7 mouse cellular contexts compared by ENCODE assay signal in the genomic region with DNA sequence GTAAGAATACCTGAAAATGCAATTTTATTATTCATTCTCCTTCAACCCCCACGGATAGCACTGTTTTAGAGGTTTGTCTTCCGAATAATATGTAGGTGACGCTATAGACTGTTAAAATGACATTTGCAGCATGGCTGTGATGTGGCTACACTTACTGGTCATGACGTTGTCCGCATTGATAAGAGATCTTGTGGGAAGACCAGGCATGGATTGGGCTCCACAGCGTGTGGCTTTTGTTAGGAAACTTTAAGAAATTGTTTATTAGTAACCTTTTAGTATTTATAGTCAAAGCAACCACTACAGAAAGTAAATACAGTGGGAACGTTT. TPM values are rescaled to one million over a fixed set of nuclear protein-coding genes. Genes with fewer than 3 reads are reported as not detected.
DNase-seq lines count a peak whose midpoint lies in the region; ATAC-seq and TF ChIP-seq lines count a peak whose summit lies in the region.

No protein-coding gene starts in this region.

- peak overlapping the region; percentile 54 for H3K4me3 ChIP-seq in lung, embryonic 15.5 days
- H3K4me3 ChIP-seq in forebrain, postnatal 0 days (ENCODE audit: low read depth, low read length) = peak overlapping the region; percentile 57
- H3K4me3 ChIP-seq in limb, embryonic 12.5 days (replicated peaks) = peak overlapping the region; percentile 72
- H3K4me3 ChIP-seq in stomach, embryonic 15.5 days (replicated peaks) = peak overlapping the region; percentile 66

- DNase-seq in lung, postnatal 36 days = no peak
- peak; percentile 57 for DNase-seq in forebrain, postnatal 0 days
- no peak for DNase-seq in urinary bladder, postnatal 10 days (ENCODE audit: low spot score)
- no peak for DNase-seq in spleen, postnatal 36 days (ENCODE audit: low spot score in 2 of 2)

- H3K9ac ChIP-seq in lung, embryonic 15.5 days = peak overlapping the region; percentile 68
- peak overlapping the region; percentile 51; the same call in 1 of the 2 replicates for H3K9ac ChIP-seq in forebrain, postnatal 0 days
- peak overlapping the region; percentile 80 for H3K9ac ChIP-seq in limb, embryonic 12.5 days (replicated peaks)
- peak overlapping the region; percentile 56; the same call in 1 of the 2 replicates for H3K9ac ChIP-seq in stomach, embryonic 15.5 days

- H3K36me3 ChIP-seq in lung, embryonic 15.5 days = no peaks in the 10 kb centered on the region
- no peaks in the 10 kb centered on the region for H3K36me3 ChIP-seq in forebrain, postnatal 0 days (ENCODE audit: insufficient read depth)
- 0 out of 2 replicates have a peak, but pooled peaks cover 3% of the 10 kb centered on the region for H3K36me3 ChIP-seq in limb, embryonic 12.5 days
- H3K36me3 ChIP-seq in stomach, embryonic 15.5 days = no peaks in the 10 kb centered on the region

- ATAC-seq in lung, embryonic 15.5 days (ENCODE audit: borderline replicate concordance, extremely low read depth, low FRiP score, low TSS enrichment) = no peak
- ATAC-seq in forebrain, postnatal 0 days = no peak; the same call in 1 of the 2 replicates
- ATAC-seq in limb, embryonic 12.5 days (ENCODE audit: insufficient number of reproducible peaks, insufficient read depth, low FRiP score, low TSS enrichment, low read depth) = no peak
- ATAC-seq in stomach, embryonic 15.5 days (ENCODE audit: insufficient read depth, low FRiP score, low read depth) = no peak

- H3K4me2 ChIP-seq in lung, embryonic 15.5 days = peak overlapping the region; percentile 99
- H3K4me2 ChIP-seq in forebrain, postnatal 0 days (ENCODE audit: low read depth) = peak overlapping the region; percentile 98
- H3K4me2 ChIP-seq in limb, embryonic 12.5 days = peak overlapping the region; percentile 96
- peak overlapping the region; percentile 98 for H3K4me2 ChIP-seq in stomach, embryonic 15.5 days

- no peaks in the 10 kb centered on the region for H3K27me3 ChIP-seq in lung, embryonic 15.5 days
- H3K27me3 ChIP-seq in forebrain, postnatal 0 days (ENCODE audit: insufficient read depth, low read length) = 0 out of 2 replicates have a peak, but pooled peaks cover 7% of the 10 kb centered on the region
- H3K27me3 ChIP-seq in limb, embryonic 12.5 days = no peaks in the 10 kb centered on the region
- H3K27me3 ChIP-seq in stomach, embryonic 15.5 days (replicated peaks) = no peaks in the 10 kb centered on the region

- TF ChIP-seq CTCF in forebrain, postnatal 0 days (IDR thresholded peaks at IDR 0.05; ENCODE audit: low read depth) = peak; percentile 34; the same call in 1 of the 2 replicates

- H3K4me1 ChIP-seq in lung, embryonic 15.5 days = peaks cover 34% of the 10 kb centered on the region
- H3K4me1 ChIP-seq in forebrain, postnatal 0 days (ENCODE audit: insufficient read depth) = no peaks in the 10 kb centered on the region; the same call in 1 of the 2 replicates
- H3K4me1 ChIP-seq in limb, embryonic 12.5 days (replicated peaks) = peaks cover 22% of the 10 kb centered on the region
- peaks cover 11% of the 10 kb centered on the region; the same call in 1 of the 2 replicates for H3K4me1 ChIP-seq in stomach, embryonic 15.5 days

- H3K9me3 ChIP-seq in lung, embryonic 15.5 days = no peaks in the 10 kb centered on the region
- H3K9me3 ChIP-seq in forebrain, postnatal 0 days (ENCODE audit: low read length) = no peaks in the 10 kb centered on the region
- no peaks in the 10 kb centered on the region for H3K9me3 ChIP-seq in limb, embryonic 12.5 days
- H3K9me3 ChIP-seq in stomach, embryonic 15.5 days = no peaks in the 10 kb centered on the region

- 3% methylated on average over 7 of the region's 7 CpGs for WGBS in lung, embryonic 15.5 days
- WGBS in forebrain, postnatal 0 days = 2% methylated on average over 7 of the region's 7 CpGs
- 3% methylated on average over 7 of the region's 7 CpGs for WGBS in limb, embryonic 12.5 days
- WGBS in stomach, embryonic 15.5 days = 4% methylated on average over 7 of the region's 7 CpGs

- H3K27ac ChIP-seq in lung, embryonic 15.5 days = peak overlapping the region; percentile 81
- peak overlapping the region; percentile 46; the same call in 1 of the 2 replicates for H3K27ac ChIP-seq in forebrain, postnatal 0 days (ENCODE audit: low read depth, low read length)
- H3K27ac ChIP-seq in limb, embryonic 12.5 days = peak overlapping the region; percentile 92
- peak overlapping the region; percentile 92 for H3K27ac ChIP-seq in stomach, embryonic 15.5 days

RNA-seq across cellular contexts. Expression of a gene that starts 2.7 kb away (rescaled TPM):
- polyA plus RNA-seq in lung, embryonic 15.5 days (2015; fragmentation: Nextera tagmentation; extraction: Ambion mirVana) = 6.4 and 6.5 TPM in 2 replicates
- total RNA-seq in forebrain, postnatal 0 days (2014; rRNA removed) = 12.3 and 15.2 TPM in 2 replicates
- 2.5 and 3.5 TPM in 2 replicates for polyA plus RNA-seq in forebrain, postnatal 0 days (2015; fragmentation: Nextera tagmentation; extraction: Ambion mirVana)
- polyA plus RNA-seq in limb, embryonic 12.5 days (2016; fragmentation: Nextera tagmentation; extraction: Ambion mirVana) = 6.7 and 6.8 TPM in 2 replicates
- polyA plus RNA-seq in stomach, embryonic 15.5 days (2015; fragmentation: Nextera tagmentation; extraction: Ambion mirVana) = 7.1 and 8.0 TPM in 2 replicates

RNA-seq across cellular contexts. Expression of a gene that starts 53.5 kb away (rescaled TPM):
- polyA plus RNA-seq in lung, embryonic 15.5 days (2015; fragmentation: Nextera tagmentation; extraction: Ambion mirVana) = 46.0 and 47.1 TPM in 2 replicates
- total RNA-seq in forebrain, postnatal 0 days (2014; rRNA removed) = 10.5 and 15.6 TPM in 2 replicates
- 14.1 and 16.0 TPM in 2 replicates for polyA plus RNA-seq in forebrain, postnatal 0 days (2015; fragmentation: Nextera tagmentation; extraction: Ambion mirVana)
- polyA plus RNA-seq in limb, embryonic 12.5 days (2016; fragmentation: Nextera tagmentation; extraction: Ambion mirVana) = 28.6 and 29.4 TPM in 2 replicates
- 22.6 and 27.3 TPM in 2 replicates for polyA plus RNA-seq in stomach, embryonic 15.5 days (2015; fragmentation: Nextera tagmentation; extraction: Ambion mirVana)
